Mouse (Mus musculus) thymus, adult 2 months (tissue): ENCODE measurements around the gene Vezf1. TPM values are rescaled to one million over a fixed set of nuclear protein-coding genes. Genes with fewer than 3 reads are reported as not detected.

ENCODE experiments used
- DNase-seq: peaks from one replicate; pipeline ENCODE4 v3.0.0; 2021
- H3K27ac ChIP-seq: fragments of 200-500 bp; 2 replicates; pipeline ENCODE4 v1.5.1; 2012; ENCODE audit warnings: low read length, control low read depth; ENCODE audit not compliant: control insufficient read depth, insufficient read depth
- H3K27me3 ChIP-seq: fragments of 200-500 bp; 2 replicates; pipeline ENCODE4 v1.6.1; 2012; ENCODE audit warnings: mild to moderate bottlenecking, low read length, moderate library complexity, mixed read lengths; ENCODE audit not compliant: control insufficient read depth, insufficient read depth
- H3K36me3 ChIP-seq: fragments of 200-500 bp; 2 replicates; pipeline ENCODE4 v1.6.1; 2012; ENCODE audit warnings: mild to moderate bottlenecking, low read length, moderate library complexity; ENCODE audit not compliant: control insufficient read depth, insufficient read depth
- H3K4me1 ChIP-seq: fragments of 200-500 bp; replicated peaks from 2 replicates; pipeline ENCODE4 v1.6.1; 2012; ENCODE audit warnings: low read length; ENCODE audit not compliant: control insufficient read depth, insufficient read depth
- H3K4me3 ChIP-seq: fragments of 200-500 bp; 2 replicates; pipeline ENCODE4 v1.5.1; 2012; ENCODE audit warnings: mild to moderate bottlenecking, low read length, control low read depth, moderate library complexity; ENCODE audit not compliant: control insufficient read depth, insufficient read depth
- CTCF ChIP-seq: fragments of 200-500 bp; IDR thresholded peaks from 2 replicates; pipeline ENCODE4 v1.5.1; 2012; ENCODE audit warnings: mild to moderate bottlenecking, control low read depth, low read length, moderate library complexity, borderline replicate concordance; ENCODE audit not compliant: control insufficient read depth, poor library complexity, insufficient read depth; ENCODE audit errors: extremely low read depth
- POLR2A ChIP-seq: fragments of 200-500 bp; IDR thresholded peaks from 2 replicates; pipeline ENCODE4 v1.6.1; 2012; ENCODE audit warnings: mild to moderate bottlenecking, low read length, control low read depth, moderate library complexity; ENCODE audit not compliant: control insufficient read depth, poor library complexity, insufficient read depth; ENCODE audit errors: extremely low read depth
- WGBS: fragments of 180-500 bp; shearing (Covaris S2); methylation state at CpG from one replicate; pipeline ENCODE4 v1.1.7; 2018; 5-methylcytosine and 5-hydroxymethylcytosine counted together
- polyA plus RNA-seq: library from polyadenylated mRNA; depleted of rRNA; stranded (reverse); fragments of >200 nt; gene quantifications from 2 replicates; pipeline ENCODE4 v1.2.3, GENCODE M21; 2012

The Vezf1 gene
- polyA plus RNA-seq, 1 experiment, result 35.4 TPM

DNA sequence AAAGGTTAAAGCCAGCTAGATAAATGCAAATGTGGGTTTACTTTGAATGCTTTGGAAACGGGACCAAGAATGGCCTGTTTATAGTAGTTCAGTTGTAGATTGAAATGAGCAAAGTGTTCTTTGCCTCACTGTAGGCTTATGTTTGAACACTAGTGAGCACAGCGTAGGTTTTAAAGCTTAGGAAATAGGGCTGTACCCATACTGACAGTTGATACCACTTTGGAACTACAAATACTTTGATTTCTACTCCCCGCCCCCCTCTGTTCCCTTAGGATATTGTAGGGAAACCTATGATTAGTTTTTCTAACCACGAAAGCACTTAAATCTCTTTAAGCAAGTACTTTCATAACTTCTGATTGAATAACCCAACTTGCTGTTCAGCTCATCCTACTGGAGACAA is 15.4 kb upstream of the Vezf1 start:
- Histone ChIP-seq H3K4me1 (peaks cover 2% of the 10 kb centered on the region; the same call in 1 of the 2 replicates), H3K27ac (no peak overlapping the region), H3K27me3 (no peaks in the 10 kb centered on the region), H3K36me3 (peaks cover 27% of the 10 kb centered on the region), H3K4me3 (no peak overlapping the region)
- no peak for DNase-seq
- no peak for TF ChIP-seq POLR2A
- no peak for TF ChIP-seq CTCF
- WGBS, result 94% methylated on average over 4 of the region's 4 CpGs

GRCm38 (mm10) chr11:88053821-88054220 is 14.3 kb upstream of the Vezf1 start:
- Histone ChIP-seq H3K27ac (no peak overlapping the region), H3K36me3 (peaks cover 27% of the 10 kb centered on the region), H3K27me3 (no peaks in the 10 kb centered on the region), H3K4me1 (peaks cover 2% of the 10 kb centered on the region; the same call in 1 of the 2 replicates), H3K4me3 (no peak overlapping the region)
- no peak for DNase-seq
- TF ChIP-seq POLR2A (no peak), CTCF (no peak)
- 84% methylated on average over 3 of the region's 3 CpGs for WGBS

- Histone ChIP-seq H3K4me1 (no peaks in the 10 kb centered on the region), H3K27me3 (no peaks in the 10 kb centered on the region), H3K4me3 (no peak overlapping the region), H3K27ac (no peak overlapping the region), H3K36me3 (peaks cover 20% of the 10 kb centered on the region)
- DNase-seq, result peak; percentile 58
- 73% methylated on average over 1 of the region's 1 CpGs for WGBS
- TF ChIP-seq POLR2A (no peak), CTCF (no peak)
Observed at GRCm38 (mm10) chr11:88054589-88054988, 13.5 kb upstream of the Vezf1 start.

GRCm38 (mm10) chr11:88055777-88056176 is 12.3 kb upstream of the Vezf1 start:
- Histone ChIP-seq H3K36me3 (peaks cover 12% of the 10 kb centered on the region), H3K4me1 (no peaks in the 10 kb centered on the region), H3K4me3 (no peak overlapping the region), H3K27ac (no peak overlapping the region), H3K27me3 (no peaks in the 10 kb centered on the region)
- WGBS, result 94% methylated on average over 2 of the region's 2 CpGs
- no peak for TF ChIP-seq POLR2A
- no peak for TF ChIP-seq CTCF
- no peak for DNase-seq

DNA sequence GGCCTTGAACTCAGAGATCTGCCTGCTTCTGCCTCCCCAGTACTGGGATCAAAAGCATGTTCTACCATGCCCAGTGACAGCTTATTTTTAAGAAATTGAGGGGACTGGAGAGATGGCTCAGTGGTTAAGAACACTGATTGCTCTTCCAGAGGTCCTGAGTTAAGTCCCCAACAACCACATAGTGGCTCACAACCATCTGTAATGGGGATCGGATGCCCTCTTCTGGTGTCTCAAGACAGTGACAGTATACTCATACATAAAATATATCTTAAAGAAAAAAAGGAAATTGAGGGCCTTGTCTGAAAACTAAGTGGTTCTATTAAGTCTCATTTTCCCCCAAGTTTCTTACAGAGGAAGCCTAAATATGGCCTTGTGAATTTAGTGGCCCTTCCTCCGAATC is 10.3 kb upstream of the Vezf1 start:
- DNase-seq, result no peak
- no peak for TF ChIP-seq POLR2A
- no peak for TF ChIP-seq CTCF
- H3K4me1 ChIP-seq, result no peaks in the 10 kb centered on the region
- no peaks in the 10 kb centered on the region for H3K27me3 ChIP-seq
- peaks cover 1% of the 10 kb centered on the region; the same call in 1 of the 2 replicates for H3K36me3 ChIP-seq
- WGBS, result 85% methylated on average over 2 of the region's 2 CpGs
- no peak overlapping the region for H3K4me3 ChIP-seq
- no peak overlapping the region for H3K27ac ChIP-seq

DNA sequence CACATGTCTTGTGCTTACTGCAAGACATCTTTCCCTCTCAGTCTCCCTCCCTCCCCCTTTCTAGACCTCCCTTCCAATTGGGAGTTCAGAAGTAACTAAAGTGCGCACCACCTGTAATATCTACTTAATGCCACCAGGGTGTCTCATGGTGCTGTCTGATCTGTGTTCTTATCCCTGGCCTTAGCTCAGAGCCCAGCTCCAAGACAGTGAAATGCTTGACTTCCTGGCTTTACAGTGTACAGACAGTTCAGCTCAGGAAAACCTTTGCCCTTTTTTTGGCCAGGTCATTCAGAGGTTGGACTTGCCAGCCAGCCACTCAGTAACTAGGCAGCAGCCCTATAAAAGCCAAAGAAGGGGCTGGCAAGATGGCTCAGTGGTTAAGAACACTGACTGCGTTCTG is 8.9 kb upstream of the Vezf1 start:
- Histone ChIP-seq H3K36me3 (no peaks in the 10 kb centered on the region; the same call in 1 of the 2 replicates), H3K4me3 (no peak overlapping the region), H3K4me1 (no peaks in the 10 kb centered on the region), H3K27me3 (no peaks in the 10 kb centered on the region), H3K27ac (no peak overlapping the region)
- DNase-seq, result peak; percentile 40
- 50% methylated on average over 2 of the region's 2 CpGs for WGBS
- no peak for TF ChIP-seq POLR2A
- TF ChIP-seq CTCF, result no peak
